Mouse (Mus musculus) lung, postnatal 0 days (tissue): Measurements from ENCODE around the gene Cep295.

Source experiments
- CTCF ChIP-seq: IDR thresholded peaks from 2 replicates; pipeline ENCODE4 v1.5.1; 2016; ENCODE audit warnings: antibody characterized with exemption, mild to moderate bottlenecking
- EP300 ChIP-seq: IDR thresholded peaks from 2 replicates; pipeline ENCODE4 v1.6.1; 2016; ENCODE audit warnings: antibody characterized with exemption, mild to moderate bottlenecking, control low read depth

- TF ChIP-seq CTCF, result no peak
- no peak for TF ChIP-seq EP300
Observed at GRCm38 (mm10) chr9:15287846-15288245, 69.7 kb downstream of the Cep295 start.
